Mouse (Mus musculus) activated CD4-positive, CD25-positive, alpha-beta regulatory T cell, adult 4 months (primary cell): Measurements from ENCODE around the gene Ddx11. TPM values are rescaled to one million over a fixed set of nuclear protein-coding genes. Genes with fewer than 3 reads are reported as not detected.
"Not testable (repeated sequence)": the region's sequence is repeated elsewhere in the genome, so short reads cannot be mapped to it uniquely, and the experiment has no call there.

Source experiments
- ATAC-seq: one replicate; pipeline ENCODE4 v1.8.0; 2017
- polyA plus RNA-seq, 2 experiments: library from polyadenylated mRNA; unstranded; fragments of 100-300 nt; shearing (Covaris generic); gene quantifications; one replicate each; pipeline ENCODE4 v1.2.1; 2017

The Ddx11 gene
- polyA plus RNA-seq, 2 experiments from 2014 or later, result 11.8 to 13.5 TPM

GRCm38 (mm10) chr17:66118991-66119390 lies 4.3 kb upstream of the Ddx11 start:
- no peak for ATAC-seq

- ATAC-seq, result no peak
These were observed 2.6 kb upstream of the Ddx11 start for GRCm38 (mm10) chr17:66120701-66121100.

- ATAC-seq, result no peak
These were observed 693 bp downstream of the Ddx11 start for GRCm38 (mm10) chr17:66123816-66124610.

GRCm38 (mm10) chr17:66125211-66125610 lies 1.9 kb downstream of the Ddx11 start:
- no peak for ATAC-seq

- no peak for ATAC-seq
These were observed 7.1 kb downstream of the Ddx11 start for GRCm38 (mm10) chr17:66130371-66130770.

GRCm38 (mm10) chr17:66131212-66131611 lies 7.9 kb downstream of the Ddx11 start:
- peak; percentile 85 for ATAC-seq

GRCm38 (mm10) chr17:66152706-66153662 lies 29.7 kb downstream of the Ddx11 start:
- ATAC-seq, result peak; percentile 68

GRCm38 (mm10) chr17:66153735-66154423 lies 30.6 kb downstream of the Ddx11 start:
- not testable (repeated sequence) for ATAC-seq

GRCm38 (mm10) chr17:66154876-66155275 lies 31.6 kb downstream of the Ddx11 start:
- ATAC-seq, result no peak

GRCm38 (mm10) chr17:66158271-66158670 lies 35.0 kb downstream of the Ddx11 start:
- ATAC-seq, result no peak

- ATAC-seq, result not testable (repeated sequence)
These were observed 43.8 kb downstream of the Ddx11 start for GRCm38 (mm10) chr17:66167141-66167540.

GRCm38 (mm10) chr17:66170971-66171370 lies 47.7 kb downstream of the Ddx11 start:
- not testable (repeated sequence) for ATAC-seq

- ATAC-seq, result no peak
These were observed 67.3 kb downstream of the Ddx11 start for GRCm38 (mm10) chr17:66190577-66190976.

- ATAC-seq, result no peak
These were observed 73.7 kb downstream of the Ddx11 start for GRCm38 (mm10) chr17:66197041-66197440.

Other genes with a start within 250 kb of the Ddx11 start
- 10 to 100 TPM; 39.1 to 51.8 TPM for gene Ralbp1, start 237.7 kb upstream of the Ddx11 start, polyA plus RNA-seq
- gene Twsg1, start 172.3 kb upstream of the Ddx11 start, polyA plus RNA-seq, result 10 to 100 TPM; 19.9 to 22.2 TPM
- gene Ankrd12, start 46.4 kb upstream of the Ddx11 start, polyA plus RNA-seq, result 100 to 1,000 TPM; 111 to 127 TPM
- 100 to 1,000 TPM; 255 to 259 TPM for gene Ndufv2, start 22.0 kb upstream of the Ddx11 start, polyA plus RNA-seq
- gene Washc1, start 12.0 kb upstream of the Ddx11 start, polyA plus RNA-seq, result 10 to 100 TPM; 27.9 to 32.7 TPM